Mouse (Mus musculus): ENCODE measurements around the gene Fgfr2. TPM values are rescaled to one million over a fixed set of nuclear protein-coding genes. Genes with fewer than 3 reads are reported as not detected.

The Fgfr2 gene
- total and polyA plus RNA-seq, 2 experiments from 2014 or later = 12.1 to 32.6 TPM

DNA sequence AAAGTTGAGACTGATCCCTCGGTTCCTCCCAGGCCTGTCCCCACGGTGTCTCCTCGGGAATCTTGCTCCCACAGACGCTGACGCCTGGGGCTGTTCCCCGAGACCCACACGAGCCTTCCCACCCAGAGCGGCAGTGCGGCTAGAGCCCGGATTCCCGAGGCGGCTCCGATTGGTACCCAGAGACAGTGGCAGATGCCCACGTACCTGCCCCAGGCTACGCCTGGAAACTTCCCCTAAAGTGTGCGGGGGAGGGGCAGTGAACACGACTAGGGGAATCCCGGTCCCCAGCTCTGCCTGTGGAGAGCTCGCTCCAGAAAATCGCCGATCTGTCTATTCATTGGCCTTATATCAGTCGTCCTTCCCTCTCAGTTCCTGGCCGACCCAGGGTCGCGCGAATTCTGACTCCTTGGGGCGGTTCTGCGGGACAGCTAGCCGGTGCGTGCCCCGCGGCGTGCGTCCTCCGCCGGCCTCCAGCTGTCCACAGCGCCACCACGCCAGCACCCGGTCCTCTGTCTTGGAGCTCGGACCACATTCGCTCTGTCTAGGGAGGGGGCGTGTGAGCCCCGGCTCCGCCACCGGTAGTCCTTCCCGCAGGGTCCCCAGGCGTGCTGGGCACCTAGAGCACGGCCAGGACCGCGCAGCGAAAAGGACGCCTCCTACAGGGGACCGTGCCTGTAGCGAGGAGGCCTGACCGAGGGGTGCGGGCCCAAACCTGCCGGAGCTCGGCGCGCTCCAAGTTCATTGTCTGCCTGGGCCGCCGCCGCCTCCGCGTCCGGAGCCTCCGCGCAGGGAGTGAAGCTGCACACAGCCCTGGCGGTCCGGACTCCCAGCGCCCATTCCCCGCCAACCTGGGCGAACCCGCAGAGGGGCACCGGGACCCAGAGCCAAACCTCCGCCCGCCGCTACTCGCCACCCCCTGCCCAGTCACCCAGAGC is 806.8 kb downstream of the Fgfr2 start:
- Histone ChIP-seq H3K27me3 (ENCODE audit: insufficient read depth, low read length) (no peaks in the 10 kb centered on the region), H3K4me3 (ENCODE audit: low read depth, low read length) (peak overlapping the region; percentile 83), H3K4me1 (ENCODE audit: insufficient read depth, low read length) (peaks cover 4% of the 10 kb centered on the region; the same call in 1 of the 2 replicates), H3K27ac (ENCODE audit: low read depth, low read length) (peak overlapping the region; percentile 76), H3K4me2 (ENCODE audit: low read depth, low read length, poor library complexity, severe bottlenecking) (peak overlapping the region; percentile 93), H3K9me3 (ENCODE audit: low read length) (no peaks in the 10 kb centered on the region), H3K9ac (replicated peaks; ENCODE audit: low read length, poor library complexity, severe bottlenecking) (peak overlapping the region; percentile 80), H3K36me3 (ENCODE audit: insufficient read depth, low read length) (no peaks in the 10 kb centered on the region)
- DNase-seq (ENCODE audit: low spot score) = peak; percentile 54
- peak; percentile 69 for ATAC-seq (ENCODE audit: low FRiP score)
- under 1% methylated on average over 78 of the region's 79 CpGs for WGBS
- peak; percentile 52 for TF ChIP-seq CTCF (IDR thresholded peaks at IDR 0.05)

DNA sequence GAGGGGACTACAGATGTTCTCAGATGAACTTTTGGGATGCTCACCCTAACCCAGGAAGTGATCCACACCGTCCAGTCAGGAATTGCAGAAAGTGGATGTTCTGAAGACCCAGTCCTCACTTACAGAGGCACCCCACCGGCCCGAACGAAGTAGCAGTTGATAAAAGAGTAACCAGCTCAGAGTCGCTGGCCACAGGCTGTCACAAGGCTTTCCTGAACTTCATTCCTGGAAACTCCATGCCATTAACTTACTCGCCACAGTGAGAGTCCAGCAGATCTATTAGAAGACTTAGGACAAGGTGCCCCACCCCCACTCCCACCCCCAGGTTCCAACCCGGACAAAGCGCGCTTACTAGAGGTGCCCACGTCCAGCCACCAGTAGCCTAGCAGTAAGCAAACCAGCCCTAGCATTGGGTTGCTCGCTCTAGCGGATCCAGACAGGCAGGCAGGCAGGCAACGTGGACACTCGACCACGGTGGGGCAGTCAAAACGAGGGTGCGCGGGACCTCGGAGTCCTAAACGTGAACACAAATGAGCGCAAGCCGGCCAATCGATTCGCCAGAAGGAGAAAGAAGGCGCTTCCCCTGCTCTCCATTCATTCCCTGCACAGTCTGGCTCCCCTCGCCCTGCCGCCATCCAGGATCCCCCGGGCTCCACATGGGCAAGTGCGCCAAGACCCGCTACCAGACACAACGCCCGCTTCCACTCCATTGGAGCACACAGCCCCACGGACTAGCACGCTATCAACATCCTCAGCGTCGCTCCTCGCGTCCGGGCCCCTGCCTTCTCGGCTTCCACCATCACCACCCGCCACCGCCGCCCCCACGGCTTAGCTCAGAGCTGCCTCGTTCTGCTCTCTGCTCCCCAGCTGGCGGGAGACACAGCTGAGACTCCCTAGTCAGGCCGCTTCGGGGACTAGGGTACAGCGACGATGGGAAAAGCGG is 807.7 kb downstream of the Fgfr2 start:
- H3K4me1 ChIP-seq (ENCODE audit: insufficient read depth, low read length) = peaks cover 4% of the 10 kb centered on the region; the same call in 1 of the 2 replicates
- peak; percentile 75 for TF ChIP-seq CTCF (IDR thresholded peaks at IDR 0.05)
- H3K9ac ChIP-seq (replicated peaks; ENCODE audit: low read length, poor library complexity, severe bottlenecking) = peak overlapping the region; percentile 80
- H3K4me2 ChIP-seq (ENCODE audit: low read depth, low read length, poor library complexity, severe bottlenecking) = peak overlapping the region; percentile 93
- H3K4me3 ChIP-seq (ENCODE audit: low read depth, low read length) = peak overlapping the region; percentile 83
- H3K27me3 ChIP-seq (ENCODE audit: insufficient read depth, low read length) = no peaks in the 10 kb centered on the region
- peak overlapping the region; percentile 76 for H3K27ac ChIP-seq (ENCODE audit: low read depth, low read length)
- no peaks in the 10 kb centered on the region for H3K9me3 ChIP-seq (ENCODE audit: low read length)
- WGBS = 1% methylated on average over 51 of the region's 51 CpGs
- no peaks in the 10 kb centered on the region for H3K36me3 ChIP-seq (ENCODE audit: insufficient read depth, low read length)
- ATAC-seq (ENCODE audit: low FRiP score) (peak; percentile 78), DNase-seq (ENCODE audit: low spot score) (peak; percentile 93)

DNA sequence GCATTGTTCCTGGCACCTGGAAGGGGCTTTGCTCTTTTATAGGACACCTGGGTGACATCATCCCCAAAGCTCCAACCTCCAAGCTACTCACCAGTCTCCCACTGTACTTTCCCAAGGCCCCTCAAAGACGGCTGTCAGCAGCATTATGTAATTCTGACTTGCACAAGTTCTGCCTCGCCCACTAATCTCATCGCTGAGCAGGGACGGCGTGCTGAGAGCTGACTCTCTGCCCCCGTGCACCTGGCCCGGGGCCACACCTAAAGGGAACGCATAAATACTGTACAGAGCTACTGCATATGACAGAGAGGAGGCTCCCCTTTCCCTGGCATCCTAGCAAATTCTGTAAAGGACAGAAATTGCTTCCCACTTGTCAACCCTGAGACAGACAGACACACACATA is 810.8 kb downstream of the Fgfr2 start:
- WGBS = 60% methylated on average over 8 of the region's 8 CpGs
- H3K9me3 ChIP-seq (ENCODE audit: low read length) = no peaks in the 10 kb centered on the region
- ATAC-seq (ENCODE audit: low FRiP score) = no peak
- peaks cover under 1% of the 10 kb centered on the region; the same call in 1 of the 2 replicates for H3K4me1 ChIP-seq (ENCODE audit: insufficient read depth, low read length)
- no peak overlapping the region for H3K9ac ChIP-seq (replicated peaks; ENCODE audit: low read length, poor library complexity, severe bottlenecking)
- H3K4me3 ChIP-seq (ENCODE audit: low read depth, low read length) = no peak overlapping the region
- no peak for DNase-seq (ENCODE audit: low spot score)
- H3K27ac ChIP-seq (ENCODE audit: low read depth, low read length) = no peak overlapping the region
- H3K36me3 ChIP-seq (ENCODE audit: insufficient read depth, low read length) = no peaks in the 10 kb centered on the region
- H3K27me3 ChIP-seq (ENCODE audit: insufficient read depth, low read length) = no peaks in the 10 kb centered on the region
- no peak overlapping the region for H3K4me2 ChIP-seq (ENCODE audit: low read depth, low read length, poor library complexity, severe bottlenecking)
- no peak for TF ChIP-seq CTCF (IDR thresholded peaks at IDR 0.05)

DNA sequence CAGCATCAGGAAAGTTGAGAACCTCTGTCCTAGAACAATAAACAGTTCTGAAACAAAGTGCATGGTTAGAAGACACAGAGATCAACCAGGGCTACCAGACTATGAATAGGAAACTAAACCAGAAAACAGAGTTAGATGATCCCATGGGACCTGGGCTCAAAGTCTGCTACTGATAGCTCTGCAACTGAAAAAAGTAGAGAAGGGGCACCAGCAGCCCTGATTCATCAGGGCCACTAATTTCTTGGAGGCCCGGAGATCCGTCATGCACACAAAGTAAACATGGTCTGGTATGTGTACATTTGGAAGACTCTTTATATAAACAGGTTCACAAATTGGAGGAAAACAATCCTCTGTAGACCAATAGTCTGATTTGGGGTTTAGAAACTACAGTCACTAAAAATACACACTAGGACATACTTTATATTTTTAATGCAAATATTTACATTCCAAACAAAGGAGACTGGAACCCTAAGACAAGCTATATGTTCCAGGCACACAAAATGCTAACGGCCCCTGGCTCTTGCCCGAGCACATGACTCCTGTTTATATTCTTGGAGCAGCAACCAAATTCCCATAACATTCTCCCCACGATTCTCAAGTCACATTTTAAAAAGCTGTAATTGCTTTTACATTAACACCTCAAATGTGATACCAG is 814.5 kb downstream of the Fgfr2 start:
- whole genome bisulfite sequencing = 84% methylated on average over 5 of the region's 5 CpGs

DNA sequence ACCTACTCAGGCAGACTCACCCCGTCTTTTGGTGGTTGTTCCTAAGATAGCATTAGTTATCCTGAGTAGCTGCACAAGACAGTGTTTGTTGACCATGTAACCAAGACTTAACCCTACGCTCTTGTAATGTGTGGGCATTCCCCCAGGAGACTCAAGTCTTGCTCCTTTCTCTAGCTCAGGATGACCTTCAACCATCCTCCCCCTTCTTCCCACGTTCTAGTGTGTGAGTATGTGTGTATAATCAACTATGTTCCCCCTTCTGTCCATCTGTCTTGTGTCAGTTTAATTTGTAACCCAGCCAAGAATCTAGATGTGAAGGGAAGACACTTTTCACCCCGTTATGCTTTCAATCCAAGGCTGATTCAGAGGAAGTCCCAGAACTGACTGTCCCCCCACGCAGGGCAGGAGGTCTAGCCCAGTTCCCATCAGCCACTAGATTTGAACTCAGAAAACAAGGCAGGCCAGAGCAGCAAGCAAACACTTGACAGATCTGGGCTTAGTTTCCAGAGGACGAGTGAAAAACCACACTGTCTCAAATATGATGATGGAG is 815.4 kb downstream of the Fgfr2 start:
- H3K9me3 ChIP-seq (ENCODE audit: low read length) = no peaks in the 10 kb centered on the region
- H3K36me3 ChIP-seq (ENCODE audit: insufficient read depth, low read length) = no peaks in the 10 kb centered on the region
- ATAC-seq (ENCODE audit: low FRiP score) (no peak), DNase-seq (ENCODE audit: low spot score) (no peak)
- H3K27ac ChIP-seq (ENCODE audit: low read depth, low read length) = no peak overlapping the region
- 83% methylated on average over 6 of the region's 6 CpGs for WGBS
- H3K4me1 ChIP-seq (ENCODE audit: insufficient read depth, low read length) = no peaks in the 10 kb centered on the region
- TF ChIP-seq CTCF (IDR thresholded peaks at IDR 0.05) = no peak
- no peaks in the 10 kb centered on the region for H3K27me3 ChIP-seq (ENCODE audit: insufficient read depth, low read length)
- no peak overlapping the region for H3K4me3 ChIP-seq (ENCODE audit: low read depth, low read length)
- H3K4me2 ChIP-seq (ENCODE audit: low read depth, low read length, poor library complexity, severe bottlenecking) = no peak overlapping the region
- no peak overlapping the region for H3K9ac ChIP-seq (replicated peaks; ENCODE audit: low read length, poor library complexity, severe bottlenecking)

More for the DNA sequence above, 814.5 kb downstream of the Fgfr2 start:
- Histone ChIP-seq H3K27me3 (ENCODE audit: insufficient read depth, low read length) (no peaks in the 10 kb centered on the region), H3K4me1 (ENCODE audit: insufficient read depth, low read length) (no peaks in the 10 kb centered on the region), H3K36me3 (ENCODE audit: insufficient read depth, low read length) (no peaks in the 10 kb centered on the region), H3K4me2 (ENCODE audit: low read depth, low read length, poor library complexity, severe bottlenecking) (no peak overlapping the region), H3K9ac (replicated peaks; ENCODE audit: low read length, poor library complexity, severe bottlenecking) (no peak overlapping the region), H3K9me3 (ENCODE audit: low read length) (no peaks in the 10 kb centered on the region), H3K4me3 (ENCODE audit: low read depth, low read length) (no peak overlapping the region), H3K27ac (ENCODE audit: low read depth, low read length) (no peak overlapping the region)
- TF ChIP-seq CTCF (IDR thresholded peaks at IDR 0.05) = no peak
- ATAC-seq (ENCODE audit: low FRiP score) = no peak
- no peak for DNase-seq (ENCODE audit: low spot score)

Data from midbrain, postnatal 0 days (tissue).